Mouse (Mus musculus) cerebellum, adult 9-10 months (tissue): ENCODE data around the gene Mttp.

Source experiments
- DNase-seq: peaks from one replicate; pipeline ENCODE4 v3.0.0; 2022

Gene Mttp

GRCm38 (mm10) chr3:138133916-138134315 is 10.9 kb downstream of the Mttp start:
- no peak for DNase-seq

- DNase-seq: no peak
Measured at GRCm38 (mm10) chr3:138133463-138133862, 11.3 kb downstream of the Mttp start.

DNA sequence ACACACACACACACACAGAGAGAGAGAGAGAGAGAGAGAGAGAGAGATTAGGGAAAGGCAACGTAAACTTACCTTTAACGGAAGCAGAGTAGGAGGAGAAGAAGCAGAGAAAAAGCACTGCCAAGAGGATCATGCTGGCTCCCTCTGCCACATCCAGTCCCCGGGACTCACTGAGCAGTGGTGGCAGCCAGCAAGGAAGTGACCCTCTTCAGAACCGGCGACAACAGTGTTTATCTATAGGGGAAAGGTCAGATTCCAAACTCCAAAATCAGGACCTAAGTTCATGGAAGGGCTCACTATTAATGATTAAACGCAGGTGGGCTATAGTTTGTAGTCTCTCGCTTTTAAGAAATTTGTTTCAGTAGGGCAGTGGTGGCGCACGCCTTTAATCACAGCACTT is 13.6 kb downstream of the Mttp start:
- DNase-seq: no peak

- DNase-seq: no peak
Measured at GRCm38 (mm10) chr3:138130692-138131091, 14.1 kb downstream of the Mttp start.

DNA sequence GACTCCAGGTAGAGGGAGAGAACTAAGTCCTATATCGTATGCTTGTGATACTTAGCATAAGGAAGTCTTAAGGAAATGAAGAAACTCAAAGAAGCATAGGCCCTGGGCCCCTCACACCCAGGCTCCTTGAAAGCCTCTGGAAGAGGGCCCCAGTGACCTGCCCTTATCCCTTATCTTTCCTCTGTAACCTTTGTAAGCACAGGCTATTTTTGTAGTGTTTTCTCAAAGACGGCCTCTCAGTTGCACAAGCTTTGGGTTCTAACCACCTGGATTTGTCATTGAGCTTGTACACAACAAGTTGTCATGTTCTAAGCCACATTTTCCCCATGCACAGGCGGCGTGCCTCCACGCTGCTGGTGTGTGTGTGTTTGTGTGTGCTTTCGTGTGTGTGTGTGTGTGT is 15.7 kb downstream of the Mttp start:
- DNase-seq: no peak

- no peak for DNase-seq
Measured at GRCm38 (mm10) chr3:138123842-138124241, 20.9 kb downstream of the Mttp start.

- DNase-seq: no peak
Measured at GRCm38 (mm10) chr3:138121461-138121860, 23.3 kb downstream of the Mttp start.

DNA sequence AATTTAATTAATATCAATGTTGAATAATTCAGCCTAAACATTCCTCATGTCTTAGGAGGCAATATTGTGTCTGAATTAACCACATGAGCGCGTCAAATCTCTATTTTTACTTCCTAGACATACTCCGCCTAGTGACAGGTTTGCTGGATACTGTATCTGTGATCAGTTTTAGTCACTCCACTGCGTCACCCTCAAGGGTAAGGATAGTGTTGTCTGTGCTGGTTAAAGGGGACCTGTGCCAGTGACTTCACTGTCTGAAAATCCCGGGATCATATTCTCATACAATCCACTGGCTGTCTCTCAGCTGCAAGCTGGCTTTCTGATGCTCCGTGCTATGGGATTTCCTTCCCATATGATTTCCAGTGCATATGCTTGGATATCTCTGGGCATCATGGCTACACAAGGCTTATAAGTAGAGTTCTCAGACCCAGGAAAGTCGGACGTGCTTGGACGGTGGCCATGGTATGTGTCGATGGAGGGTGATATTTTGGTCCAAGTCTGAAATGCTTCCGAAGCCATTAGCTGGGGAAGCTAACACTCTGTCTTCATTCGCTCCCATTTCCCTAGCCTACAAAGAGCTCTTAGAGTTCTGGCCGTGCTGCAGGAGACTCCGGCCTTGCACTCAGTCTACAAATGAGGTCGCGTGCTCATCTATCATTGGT is 25.2 kb downstream of the Mttp start:
- DNase-seq: no peak

DNA sequence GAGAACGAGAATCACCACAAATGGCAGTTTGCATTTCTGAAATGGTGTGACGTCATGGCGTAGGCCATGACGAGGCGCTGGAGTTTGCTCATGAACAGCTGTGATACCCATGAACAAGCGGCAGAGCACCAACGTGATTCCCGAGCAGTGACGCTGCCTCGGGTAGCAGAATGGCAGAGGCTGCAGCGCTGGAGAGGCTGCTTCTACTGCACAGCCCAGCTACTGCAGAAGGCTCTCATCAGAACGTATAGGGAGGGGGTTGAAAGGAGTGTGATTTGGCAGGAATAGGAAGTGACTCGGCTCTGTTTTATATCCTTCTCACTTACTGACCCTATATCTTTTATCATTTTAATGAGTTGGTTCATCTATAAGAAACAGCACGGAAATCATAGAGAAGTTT is 25.9 kb downstream of the Mttp start:
- no peak for DNase-seq

DNA sequence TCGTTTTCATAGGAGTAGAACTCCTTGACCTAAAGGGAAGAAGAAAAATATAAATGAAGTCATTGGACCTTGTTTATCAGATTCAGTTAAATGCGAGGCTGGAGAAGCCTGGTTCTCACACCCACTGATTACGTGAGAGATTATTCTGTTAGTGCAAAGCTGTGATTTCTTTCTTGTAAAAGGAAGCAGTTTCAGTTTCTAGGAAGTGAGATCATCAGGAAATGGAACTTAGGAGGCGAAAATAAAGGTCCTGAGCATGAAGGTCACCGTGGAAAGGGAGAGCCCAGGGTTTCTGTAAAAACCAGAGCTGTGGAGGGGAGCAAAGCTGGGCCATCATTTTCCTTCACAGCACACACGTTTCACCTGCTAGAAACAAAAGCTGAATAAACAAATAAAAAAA is 26.4 kb downstream of the Mttp start:
- no peak for DNase-seq

DNA sequence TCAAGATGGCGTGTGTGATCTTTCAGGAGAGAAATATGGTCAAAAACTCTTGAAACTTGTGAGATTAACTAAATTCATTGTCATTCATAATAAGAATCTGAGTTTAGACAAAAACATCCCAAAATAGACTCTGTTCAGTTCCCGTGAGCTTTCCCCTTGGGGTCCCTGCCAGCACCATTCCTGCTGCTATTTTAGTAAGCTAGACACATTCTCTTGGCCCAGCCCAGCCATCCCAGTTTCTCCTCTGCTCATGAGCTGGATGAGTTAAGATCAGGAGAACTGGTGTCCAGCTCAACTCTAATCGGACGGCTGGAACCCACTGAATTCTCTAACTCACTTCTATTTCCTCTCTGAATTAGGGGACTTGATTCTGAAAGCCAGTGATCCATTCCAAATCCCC is 27.9 kb downstream of the Mttp start:
- DNase-seq: no peak

DNA sequence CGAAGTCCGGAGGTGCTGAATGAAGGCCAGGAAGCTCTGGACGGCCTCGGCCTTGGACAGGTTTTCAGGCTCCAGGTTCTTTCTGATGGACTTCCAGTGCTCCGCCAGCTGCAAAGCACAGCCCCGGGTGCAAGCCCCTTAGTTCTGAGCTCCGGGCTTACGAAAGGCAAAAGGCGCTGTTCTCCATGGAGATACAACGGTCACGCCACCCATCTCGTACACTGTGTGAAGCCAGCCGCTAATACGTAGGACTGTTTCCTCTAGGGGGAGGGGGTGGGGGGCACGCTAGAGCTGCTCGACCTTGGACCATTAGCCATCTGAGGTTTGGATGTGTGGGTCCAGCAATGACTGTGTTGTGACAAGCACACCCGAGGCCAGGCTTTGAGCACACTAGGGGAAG is 30.7 kb downstream of the Mttp start:
- no peak for DNase-seq

GRCm38 (mm10) chr3:138110910-138111782 is 33.6 kb downstream of the Mttp start:
- DNase-seq: no peak

- no peak for DNase-seq
Measured at GRCm38 (mm10) chr3:138106887-138107286, 37.9 kb downstream of the Mttp start.

- no peak for DNase-seq
Measured at GRCm38 (mm10) chr3:138105056-138105455, 39.7 kb downstream of the Mttp start.

DNA sequence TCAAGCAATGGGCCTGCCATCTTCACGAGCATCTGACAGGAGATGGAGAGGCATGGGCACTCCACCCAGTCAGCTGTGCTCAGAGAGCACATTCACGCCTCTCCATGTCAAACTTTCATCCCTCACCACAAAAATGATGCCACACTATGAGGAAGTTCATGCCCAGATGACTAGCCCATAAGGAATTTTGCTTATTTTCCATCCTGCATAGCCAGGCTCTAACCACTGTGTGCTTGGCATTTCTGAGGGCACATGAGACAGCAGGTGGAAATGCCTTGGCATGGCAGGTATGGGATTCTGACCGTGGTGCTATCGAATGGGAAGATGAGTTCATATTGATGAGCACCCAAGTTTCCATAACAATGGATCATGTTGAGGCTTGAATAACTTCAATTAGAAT is 41.1 kb downstream of the Mttp start:
- no peak for DNase-seq

DNA sequence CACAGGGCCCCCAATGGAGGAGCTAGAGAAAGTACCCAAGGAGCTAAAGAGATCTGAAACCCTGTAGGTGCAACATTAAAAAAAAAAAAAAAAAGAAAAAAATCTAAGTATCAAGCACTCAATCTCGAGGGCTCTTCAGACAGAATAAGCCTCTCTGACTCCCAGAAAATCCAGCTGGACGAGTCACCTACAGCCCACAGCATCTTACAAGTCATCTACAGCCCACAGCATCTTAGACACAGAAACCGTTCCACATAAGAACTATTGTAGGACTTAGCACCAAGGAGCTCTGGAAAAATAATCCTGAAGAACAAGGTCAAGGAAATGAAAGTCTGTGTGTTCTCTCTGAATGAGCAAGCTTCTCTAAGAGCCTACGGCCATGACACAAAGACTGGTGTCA is 42.8 kb downstream of the Mttp start:
- no peak for DNase-seq

DNA sequence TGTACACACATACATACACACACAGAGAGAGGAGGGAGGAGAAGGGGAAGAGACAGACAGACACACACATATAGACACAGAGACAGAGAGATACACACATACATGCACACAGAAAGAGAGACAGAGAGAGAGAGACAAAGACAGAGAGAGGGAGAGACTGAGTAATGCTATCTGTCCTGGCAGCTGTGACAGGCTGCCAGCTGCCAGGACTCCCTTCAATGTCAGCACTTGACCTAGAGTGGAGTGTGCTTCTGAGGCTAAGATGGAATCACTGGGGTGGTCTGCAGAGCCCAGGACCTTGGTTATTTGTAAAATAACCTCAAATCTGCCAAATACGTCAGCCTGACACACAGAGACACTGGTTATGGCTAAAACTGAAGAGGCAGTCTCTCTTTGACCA is 47.0 kb downstream of the Mttp start:
- DNase-seq: no peak

DNA sequence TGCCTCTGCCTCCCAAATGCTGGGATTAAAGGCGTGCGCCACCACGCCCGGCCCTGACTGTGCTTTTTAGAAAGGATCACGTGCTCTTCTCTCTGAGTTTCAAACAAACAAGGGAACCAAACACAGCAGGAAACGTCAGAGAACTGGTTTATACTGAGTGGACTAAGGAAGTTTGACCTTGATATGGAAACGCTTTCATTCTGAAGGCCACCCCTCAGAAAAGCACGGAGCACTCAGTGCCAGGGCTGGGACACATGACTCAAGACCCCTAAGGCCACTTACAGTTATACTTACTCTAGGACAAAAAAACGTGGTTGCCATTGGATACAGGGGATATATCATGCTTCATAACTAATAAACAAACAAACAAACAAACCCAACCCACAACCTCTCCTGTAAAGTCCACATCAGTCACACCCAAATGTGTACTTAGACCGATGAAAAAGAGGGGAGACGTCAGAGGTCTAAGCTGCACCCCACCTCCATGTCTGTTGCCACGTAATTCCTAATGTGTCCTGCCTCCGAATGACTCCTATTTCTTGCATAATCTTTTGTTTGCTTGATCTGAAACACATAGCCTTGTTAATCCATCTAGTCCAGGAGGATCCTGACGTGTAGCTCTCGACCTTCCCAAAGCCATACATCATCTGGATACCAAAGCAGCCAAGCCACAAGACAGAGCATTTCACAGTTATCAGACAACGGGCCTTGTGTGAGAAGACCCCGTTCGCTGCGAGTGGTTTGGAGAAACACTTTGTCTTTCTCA is 48.3 kb downstream of the Mttp start:
- DNase-seq: no peak

DNA sequence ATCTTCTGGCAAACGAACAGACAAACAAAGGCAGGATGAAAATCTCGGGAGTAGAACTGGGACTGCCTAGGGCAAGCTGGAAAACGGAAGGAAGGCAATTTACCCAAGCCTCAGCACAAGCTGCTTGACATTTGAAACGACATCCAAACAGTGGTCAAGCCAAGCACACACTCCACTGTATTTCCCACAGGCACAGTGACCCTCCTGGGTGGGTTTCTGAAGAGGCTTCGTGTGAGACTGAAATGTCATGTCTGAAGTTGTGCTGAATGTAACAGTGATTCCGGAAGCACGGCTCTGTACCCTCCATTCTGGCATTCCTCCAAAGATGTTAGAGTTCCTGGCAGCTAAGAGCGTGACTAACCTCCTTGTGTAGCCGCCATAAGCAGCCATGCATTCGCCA is 49.0 kb downstream of the Mttp start:
- DNase-seq: no peak

GRCm38 (mm10) chr3:138095301-138095700 is 49.5 kb downstream of the Mttp start:
- no peak for DNase-seq

DNA sequence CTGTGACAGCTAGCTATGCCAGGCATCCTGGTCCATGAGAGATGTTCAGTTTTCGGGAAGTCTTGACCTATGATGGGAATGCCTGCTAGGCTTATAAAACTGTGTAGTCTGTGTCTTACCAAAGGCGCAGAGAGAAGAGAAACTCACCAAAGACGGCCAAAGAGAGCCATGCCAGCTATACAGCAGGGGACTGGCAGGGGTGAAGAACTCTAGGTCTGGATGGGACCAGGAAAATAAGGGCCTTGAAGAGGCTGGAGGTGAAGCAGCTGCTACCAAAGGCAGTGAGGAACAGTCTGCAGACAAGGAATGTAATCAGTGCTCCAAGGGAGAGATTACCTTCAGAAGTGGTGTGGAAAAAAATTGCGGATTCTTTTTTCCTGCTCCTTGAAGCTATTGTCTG is 60.9 kb downstream of the Mttp start:
- DNase-seq: no peak

GRCm38 (mm10) chr3:138083073-138083637 is 61.6 kb downstream of the Mttp start:
- DNase-seq: peak; percentile 77
